9 mouse cellular contexts compared by ENCODE assay signal in the genomic region with DNA sequence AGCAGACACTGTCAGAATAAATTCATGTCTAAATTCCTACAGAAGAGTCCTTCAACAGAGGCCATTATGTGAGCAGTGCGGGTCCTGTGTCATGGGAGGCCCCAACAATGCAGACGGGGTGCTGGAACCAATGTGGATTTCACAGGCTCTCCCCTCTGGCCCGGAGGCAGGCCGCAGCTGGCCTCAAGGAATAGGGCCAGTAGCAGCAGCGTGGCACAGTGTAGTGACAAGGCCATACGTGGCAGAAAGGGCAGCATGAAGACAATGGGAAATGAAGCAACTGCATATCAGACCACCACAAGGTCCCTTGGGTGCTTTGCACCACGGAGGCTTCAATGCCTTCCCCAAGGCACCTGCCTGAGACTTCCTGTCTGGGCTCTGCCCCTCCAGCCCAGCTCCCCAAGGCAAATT.
DNase-seq lines count a peak whose midpoint lies in the region; ATAC-seq lines count a peak whose summit lies in the region.
"Had no signal": no experiment of that assay in that cellular context is flagged by ENCODE, and none has a peak within 500 bp of the region (broad histone marks: within the 10 kb centered on the region; RNA-seq: fewer than 3 reads in every experiment).

No protein-coding gene starts in this region.

- WGBS in heart, embryonic 11.5 days (ENCODE audit: insufficient replicate concordance): 70% methylated on average over 7 of the region's 7 CpGs
- 20% methylated on average over 7 of the region's 7 CpGs for WGBS in hindbrain, embryonic 12.5 days
- 29% methylated on average over 7 of the region's 7 CpGs for WGBS in neural tube, embryonic 12.5 days

- H3K4me3 ChIP-seq in heart, embryonic 11.5 days (ENCODE audit: low read depth, low read length): no peak overlapping the region
- H3K4me3 ChIP-seq in hindbrain, embryonic 12.5 days: no peak overlapping the region
- no peak overlapping the region for H3K4me3 ChIP-seq in neural tube, embryonic 12.5 days

- H3K36me3 ChIP-seq in heart, embryonic 11.5 days (ENCODE audit: control insufficient read depth, insufficient read depth, low read length): no peaks in the 10 kb centered on the region
- H3K36me3 ChIP-seq in hindbrain, embryonic 12.5 days: no peaks in the 10 kb centered on the region
- no peaks in the 10 kb centered on the region for H3K36me3 ChIP-seq in neural tube, embryonic 12.5 days

- no peak for ATAC-seq in heart, embryonic 11.5 days (replicated peaks; ENCODE audit: insufficient number of reproducible peaks, low FRiP score, low TSS enrichment)
- peak; percentile 84 for ATAC-seq in hindbrain, embryonic 12.5 days (ENCODE audit: low FRiP score)
- ATAC-seq in neural tube, embryonic 12.5 days (ENCODE audit: low FRiP score, low read depth): peak; percentile 89

- no peak overlapping the region for H3K27ac ChIP-seq in heart, embryonic 11.5 days (ENCODE audit: low read depth, low read length)
- 0 out of 2 replicates have a peak overlapping the region, but pooled peaks have one; percentile 31 for H3K27ac ChIP-seq in hindbrain, embryonic 12.5 days
- no peak overlapping the region for H3K27ac ChIP-seq in neural tube, embryonic 12.5 days

- no peak for DNase-seq in heart, adult 8-10 months (ENCODE audit: low spot score)
- DNase-seq in Muller cell, postnatal 12 days (ENCODE audit: inconsistent ontology term): peak; percentile 59
- no peak for DNase-seq in adrenal gland, adult 18-20 months (ENCODE audit: low spot score in 2 of 2)
- no peak for DNase-seq in layer of hippocampus, adult 9-10 months (ENCODE audit: low spot score)
- no peak for DNase-seq in adrenal gland, postnatal 10 days
- DNase-seq: cerebellum, adult 18-20 months had no signal

- H3K4me1 ChIP-seq in heart, embryonic 11.5 days (ENCODE audit: control insufficient read depth, insufficient read depth, low read length): peaks cover 9% of the 10 kb centered on the region
- peaks cover 16% of the 10 kb centered on the region for H3K4me1 ChIP-seq in hindbrain, embryonic 12.5 days
- H3K4me1 ChIP-seq in neural tube, embryonic 12.5 days: peaks cover 16% of the 10 kb centered on the region

- no peak overlapping the region for H3K4me2 ChIP-seq in heart, embryonic 11.5 days
- no peak overlapping the region for H3K4me2 ChIP-seq in hindbrain, embryonic 12.5 days (replicated peaks)
- H3K4me2 ChIP-seq in neural tube, embryonic 12.5 days (replicated peaks): no peak overlapping the region

- H3K9ac ChIP-seq in heart, embryonic 11.5 days (ENCODE audit: low read depth, low read length): 0 out of 2 replicates have a peak overlapping the region, but pooled peaks have one; percentile 34
- H3K9ac ChIP-seq in hindbrain, embryonic 12.5 days: no peak overlapping the region
- H3K9ac ChIP-seq in neural tube, embryonic 12.5 days: no peak overlapping the region

- no peaks in the 10 kb centered on the region for H3K27me3 ChIP-seq in heart, embryonic 11.5 days (ENCODE audit: control insufficient read depth, insufficient read depth, low read length)
- H3K27me3 ChIP-seq in hindbrain, embryonic 12.5 days: no peaks in the 10 kb centered on the region; the same call in 1 of the 2 replicates
- no peaks in the 10 kb centered on the region for H3K27me3 ChIP-seq in neural tube, embryonic 12.5 days (replicated peaks)

- 0 out of 2 replicates have a peak, but pooled peaks cover under 1% of the 10 kb centered on the region for H3K9me3 ChIP-seq in heart, embryonic 11.5 days (replicated peaks; ENCODE audit: control insufficient read depth, low read length)
- H3K9me3 ChIP-seq in hindbrain, embryonic 12.5 days (replicated peaks): no peaks in the 10 kb centered on the region
- H3K9me3 ChIP-seq in neural tube, embryonic 12.5 days: no peaks in the 10 kb centered on the region
